Mouse (Mus musculus): ENCODE results near the gene Ezh1.

Gene Ezh1

GRCm38 (mm10) chr11:101246702-101247012, 20.4 kb upstream of the Ezh1 start:
- DNase-seq (ENCODE audit: low spot score), result no peak

- DNase-seq (ENCODE audit: low spot score), result peak; percentile 59
Measured at GRCm38 (mm10) chr11:101245855-101246701, 19.8 kb upstream of the Ezh1 start, which contains the start of gene Ramp2. Gene Ramp2 (plus strand): TSS chr11:101246028.

GRCm38 (mm10) chr11:101245071-101245470, 18.8 kb upstream of the Ezh1 start:
- peak; percentile 76 for DNase-seq (ENCODE audit: low spot score)

GRCm38 (mm10) chr11:101238071-101238647, 11.9 kb upstream of the Ezh1 start:
- DNase-seq (ENCODE audit: low spot score), result no peak

- no peak for DNase-seq (ENCODE audit: low spot score)
Measured at GRCm38 (mm10) chr11:101236782-101237181, 10.5 kb upstream of the Ezh1 start.

GRCm38 (mm10) chr11:101235429-101235828, 9.2 kb upstream of the Ezh1 start:
- DNase-seq (ENCODE audit: low spot score), result no peak

GRCm38 (mm10) chr11:101234124-101234523, 7.9 kb upstream of the Ezh1 start:
- no peak for DNase-seq (ENCODE audit: low spot score)

GRCm38 (mm10) chr11:101233240-101233639, 7.0 kb upstream of the Ezh1 start:
- no peak for DNase-seq (ENCODE audit: low spot score)

- DNase-seq (ENCODE audit: low spot score), result peak; percentile 46
Measured at GRCm38 (mm10) chr11:101232010-101232839, 6.0 kb upstream of the Ezh1 start.

- DNase-seq (ENCODE audit: low spot score), result peak; percentile 69
Measured at GRCm38 (mm10) chr11:101230991-101231871, 5.0 kb upstream of the Ezh1 start.

GRCm38 (mm10) chr11:101230526-101230925, 4.3 kb upstream of the Ezh1 start:
- DNase-seq (ENCODE audit: low spot score), result no peak

- peak; percentile 30 for DNase-seq (ENCODE audit: low spot score)
Measured at GRCm38 (mm10) chr11:101230061-101230511, 3.8 kb upstream of the Ezh1 start.

- no peak for DNase-seq (ENCODE audit: low spot score)
Measured at GRCm38 (mm10) chr11:101229361-101229900, 3.2 kb upstream of the Ezh1 start.

GRCm38 (mm10) chr11:101225331-101226064, 765 bp downstream of the Ezh1 start:
- no peak for DNase-seq (ENCODE audit: low spot score)

GRCm38 (mm10) chr11:101224337-101224736, 1.9 kb downstream of the Ezh1 start:
- DNase-seq (ENCODE audit: low spot score), result no peak

- DNase-seq (ENCODE audit: low spot score), result no peak
Measured at GRCm38 (mm10) chr11:101221306-101221986, 4.8 kb downstream of the Ezh1 start.

- no peak for DNase-seq (ENCODE audit: low spot score)
Measured at GRCm38 (mm10) chr11:101220853-101221252, 5.4 kb downstream of the Ezh1 start.

GRCm38 (mm10) chr11:101218436-101219055, 7.7 kb downstream of the Ezh1 start:
- DNase-seq (ENCODE audit: low spot score), result no peak

GRCm38 (mm10) chr11:101216936-101217335, 9.3 kb downstream of the Ezh1 start:
- no peak for DNase-seq (ENCODE audit: low spot score)

GRCm38 (mm10) chr11:101211970-101212369, 14.3 kb downstream of the Ezh1 start:
- peak; percentile 92 for DNase-seq (ENCODE audit: low spot score)

Data from embryo, embryonic 10.5 days (tissue).